ENCODE assay signal across 9 mouse cellular contexts in genomic region chr10:127332211-127332874, GRCm38 (mm10). TPM values are rescaled to one million over a fixed set of nuclear protein-coding genes. Genes with fewer than 3 reads are reported as not detected.
DNase-seq lines count a peak whose midpoint lies in the region; ATAC-seq and TF ChIP-seq lines count a peak whose summit lies in the region.
"Had no signal": no experiment of that assay in that cellular context is flagged by ENCODE, and none has a peak within 500 bp of the region (broad histone marks: within the 10 kb centered on the region; RNA-seq: fewer than 3 reads in every experiment).

No protein-coding gene starts in this region.

- H3K4me3 ChIP-seq in heart, postnatal 0 days (ENCODE audit: low read depth, low read length), result no peak overlapping the region
- no peak overlapping the region for H3K4me3 ChIP-seq in bone marrow, adult 2 months (replicated peaks; ENCODE audit: control insufficient read depth, low read depth, low read length)
- H3K4me3 ChIP-seq in hindbrain, embryonic 14.5 days (replicated peaks; ENCODE audit: low read length), result 0 out of 2 replicates have a peak overlapping the region, but pooled peaks have one; percentile 11
- H3K4me3 ChIP-seq in midbrain, embryonic 14.5 days (replicated peaks; ENCODE audit: low read depth, low read length), result peak overlapping the region; percentile 19
- H3K4me3 ChIP-seq: myocyte had no signal

- H3K4me1 ChIP-seq in heart, postnatal 0 days (ENCODE audit: control insufficient read depth, insufficient read depth), result no peaks in the 10 kb centered on the region
- no peaks in the 10 kb centered on the region for H3K4me1 ChIP-seq in bone marrow, adult 2 months (ENCODE audit: control insufficient read depth, insufficient read depth, low read length)
- no peaks in the 10 kb centered on the region for H3K4me1 ChIP-seq in hindbrain, embryonic 14.5 days (replicated peaks; ENCODE audit: control insufficient read depth, insufficient read depth, low read length)
- no peaks in the 10 kb centered on the region for H3K4me1 ChIP-seq in midbrain, embryonic 14.5 days (ENCODE audit: control insufficient read depth, insufficient read depth, low read length)

- peaks cover 37% of the 10 kb centered on the region for H3K27me3 ChIP-seq in heart, postnatal 0 days (ENCODE audit: control insufficient read depth, insufficient read depth, low read length)
- peaks cover 30% of the 10 kb centered on the region for H3K27me3 ChIP-seq in hindbrain, embryonic 14.5 days (ENCODE audit: control insufficient read depth, insufficient read depth, low read length)
- H3K27me3 ChIP-seq in midbrain, embryonic 14.5 days (ENCODE audit: control insufficient read depth, insufficient read depth, low read length), result peaks cover 19% of the 10 kb centered on the region

- no peak for DNase-seq in heart, postnatal 0 days (ENCODE audit: low spot score)
- no peak for DNase-seq in heart, adult 9 months (ENCODE audit: low spot score in 2 of 2)
- DNase-seq in hindbrain, embryonic 14.5 days (ENCODE audit: low spot score), result no peak
- peak; percentile 50 for DNase-seq in midbrain, embryonic 14.5 days
- DNase-seq in layer of hippocampus, adult 18-20 months (ENCODE audit: low spot score in 2 of 2), result no peak
- no peak for DNase-seq in right cerebral cortex, adult 18-20 months
- no peak for DNase-seq in adrenal gland, postnatal 36 days

- no peak for TF ChIP-seq EP300 in heart, postnatal 0 days (IDR thresholded peaks at IDR 0.05; ENCODE audit: low read depth)

- no peak overlapping the region for H3K4me2 ChIP-seq in heart, postnatal 0 days (ENCODE audit: low read depth, low read length)
- peak overlapping the region; percentile 42 for H3K4me2 ChIP-seq in hindbrain, embryonic 14.5 days (replicated peaks)
- peak overlapping the region; percentile 41 for H3K4me2 ChIP-seq in midbrain, embryonic 14.5 days (ENCODE audit: low read length)

- WGBS in heart, postnatal 0 days, result 35% methylated on average over 29 of the region's 31 CpGs
- WGBS in bone marrow, adult 2 months, result 46% methylated on average over 31 of the region's 31 CpGs
- 32% methylated on average over 31 of the region's 31 CpGs for WGBS in hindbrain, embryonic 14.5 days
- WGBS in midbrain, embryonic 14.5 days, result 22% methylated on average over 31 of the region's 31 CpGs

- peak; percentile 25; the same call in 1 of the 2 replicates for ATAC-seq in heart, postnatal 0 days (ENCODE audit: insufficient read depth, low read depth)
- no peak for ATAC-seq in hindbrain, embryonic 14.5 days (ENCODE audit: low FRiP score)
- no peak for ATAC-seq in midbrain, embryonic 14.5 days (ENCODE audit: low FRiP score, low TSS enrichment)

- H3K9me3 ChIP-seq in heart, postnatal 0 days (replicated peaks; ENCODE audit: control insufficient read depth, low read length), result no peaks in the 10 kb centered on the region
- H3K9me3 ChIP-seq in hindbrain, embryonic 14.5 days (ENCODE audit: control insufficient read depth, low read length), result no peaks in the 10 kb centered on the region
- no peaks in the 10 kb centered on the region for H3K9me3 ChIP-seq in midbrain, embryonic 14.5 days (ENCODE audit: control insufficient read depth, low read length)

- no peak for TF ChIP-seq CTCF in heart, postnatal 0 days (IDR thresholded peaks at IDR 0.05; ENCODE audit: low read depth)
- TF ChIP-seq CTCF in bone marrow, adult 2 months (IDR thresholded peaks at IDR 0.05; ENCODE audit: control insufficient read depth, insufficient read depth, low read length), result peak; percentile 16; the same call in 1 of the 2 replicates

- no peak overlapping the region for H3K27ac ChIP-seq in heart, postnatal 0 days (ENCODE audit: low read depth)
- no peak overlapping the region for H3K27ac ChIP-seq in bone marrow, adult 2 months (ENCODE audit: control insufficient read depth, insufficient read depth, low read depth, low read length, poor library complexity)
- H3K27ac ChIP-seq in hindbrain, embryonic 14.5 days, result no peak overlapping the region
- no peak overlapping the region for H3K27ac ChIP-seq in midbrain, embryonic 14.5 days (replicated peaks; ENCODE audit: low read depth, low read length)

- TF ChIP-seq POLR2A in bone marrow, adult 2 months (IDR thresholded peaks at IDR 0.05; ENCODE audit: borderline replicate concordance, control insufficient read depth, low read depth, low read length), result no peak

- no peak overlapping the region for H3K9ac ChIP-seq in heart, postnatal 0 days (replicated peaks; ENCODE audit: low read depth, low read length)
- peak overlapping the region; percentile 34 for H3K9ac ChIP-seq in hindbrain, embryonic 14.5 days
- no peak overlapping the region for H3K9ac ChIP-seq in midbrain, embryonic 14.5 days (replicated peaks; ENCODE audit: low read length)

- H3K36me3 ChIP-seq in heart, postnatal 0 days (replicated peaks; ENCODE audit: control insufficient read depth, insufficient read depth, low read length), result no peaks in the 10 kb centered on the region
- no peaks in the 10 kb centered on the region for H3K36me3 ChIP-seq in hindbrain, embryonic 14.5 days (replicated peaks; ENCODE audit: control insufficient read depth, insufficient read depth)
- H3K36me3 ChIP-seq in midbrain, embryonic 14.5 days (ENCODE audit: control insufficient read depth, insufficient read depth, low read length), result no peaks in the 10 kb centered on the region

RNA-seq across cellular contexts. Expression of gene Gli1, which starts 9.4 kb away (rescaled TPM):
- 1.1 TPM in 1 of 2 replicates, not detected in the other for total RNA-seq in heart, postnatal 0 days (2014; rRNA removed; ENCODE audit: low replicate concordance)
- 0.51 and 0.59 TPM in 2 replicates for polyA plus RNA-seq in heart, postnatal 0 days (2015; fragmentation: Nextera tagmentation; extraction: Ambion mirVana)
- 2.2 TPM in 1 of 2 replicates, not detected in the other for polyA plus RNA-seq in bone marrow, adult 2 months (2011; ENCODE audit: insufficient read depth, insufficient read length, low replicate concordance, missing spikeins)
- polyA plus RNA-seq in hindbrain, embryonic 14.5 days (2014; fragmentation: Nextera tagmentation; extraction: Ambion mirVana), result 1.3 and 1.6 TPM in 2 replicates
- polyA plus RNA-seq in midbrain, embryonic 14.5 days (2014; fragmentation: Nextera tagmentation; extraction: Ambion mirVana), result 0.92 and 1.2 TPM in 2 replicates
- 1 to 10 TPM; 1.5 to 2.0 TPM for total RNA-seq in layer of hippocampus, adult 18-20 months (2021)
- total RNA-seq in adrenal gland, postnatal 36 days (2021), result 1 to 10 TPM; 2.7 to 4.2 TPM

RNA-seq across cellular contexts. Expression of gene Arhgap9, which starts 10.6 kb away (rescaled TPM):
- total RNA-seq in heart, postnatal 0 days (2014; rRNA removed; ENCODE audit: low replicate concordance), result 0.73 and 0.97 TPM in 2 replicates
- polyA plus RNA-seq in heart, postnatal 0 days (2015; fragmentation: Nextera tagmentation; extraction: Ambion mirVana), result 1.4 and 1.8 TPM in 2 replicates
- 30.1 and 77.2 TPM in 2 replicates for polyA plus RNA-seq in bone marrow, adult 2 months (2011; ENCODE audit: insufficient read depth, insufficient read length, low replicate concordance, missing spikeins)
- polyA plus RNA-seq in hindbrain, embryonic 14.5 days (2014; fragmentation: Nextera tagmentation; extraction: Ambion mirVana), result 0.88 and 1.1 TPM in 2 replicates
- 0.18 and 1.1 TPM in 2 replicates for polyA plus RNA-seq in midbrain, embryonic 14.5 days (2014; fragmentation: Nextera tagmentation; extraction: Ambion mirVana)
- total RNA-seq in layer of hippocampus, adult 18-20 months (2021), result under 1 TPM; 0.84 to 0.92 TPM
- 1 to 10 TPM; 1.7 to 2.2 TPM for total RNA-seq in adrenal gland, postnatal 36 days (2021)

RNA-seq across cellular contexts. Expression of gene Mars, which starts 20.8 kb away (rescaled TPM):
- 48.9 and 68.9 TPM in 2 replicates for total RNA-seq in heart, postnatal 0 days (2014; rRNA removed; ENCODE audit: low replicate concordance)
- 62.4 and 64.6 TPM in 2 replicates for polyA plus RNA-seq in heart, postnatal 0 days (2015; fragmentation: Nextera tagmentation; extraction: Ambion mirVana)
- polyA plus RNA-seq in bone marrow, adult 2 months (2011; ENCODE audit: insufficient read depth, insufficient read length, low replicate concordance, missing spikeins), result 41.6 and 85.0 TPM in 2 replicates
- 113 and 124 TPM in 2 replicates for polyA plus RNA-seq in hindbrain, embryonic 14.5 days (2014; fragmentation: Nextera tagmentation; extraction: Ambion mirVana)
- polyA plus RNA-seq in midbrain, embryonic 14.5 days (2014; fragmentation: Nextera tagmentation; extraction: Ambion mirVana), result 109 and 122 TPM in 2 replicates
- 10 to 100 TPM; 55.2 to 57.5 TPM for total RNA-seq in layer of hippocampus, adult 18-20 months (2021)
- total RNA-seq in adrenal gland, postnatal 36 days (2021), result 100 to 1,000 TPM; 102 to 123 TPM

RNA-seq across cellular contexts. Expression of gene Inhbe, which starts 21.9 kb away (rescaled TPM):
- total RNA-seq in heart, postnatal 0 days (2014; rRNA removed; ENCODE audit: low replicate concordance), result not detected in 2 replicates
- polyA plus RNA-seq in heart, postnatal 0 days (2015; fragmentation: Nextera tagmentation; extraction: Ambion mirVana), result not detected in 2 replicates
- 0.27 TPM in 1 of 2 replicates, not detected in the other for polyA plus RNA-seq in bone marrow, adult 2 months (2011; ENCODE audit: insufficient read depth, insufficient read length, low replicate concordance, missing spikeins)
- 0.04 TPM in 1 of 2 replicates, not detected in the other for polyA plus RNA-seq in hindbrain, embryonic 14.5 days (2014; fragmentation: Nextera tagmentation; extraction: Ambion mirVana)
- polyA plus RNA-seq in midbrain, embryonic 14.5 days (2014; fragmentation: Nextera tagmentation; extraction: Ambion mirVana), result 0.04 TPM in 1 of 2 replicates, not detected in the other
- total RNA-seq in layer of hippocampus, adult 18-20 months (2021), result not detected
- total RNA-seq in adrenal gland, postnatal 36 days (2021), result not detected

RNA-seq across cellular contexts. Expression of gene Inhbc, which starts 37.9 kb away (rescaled TPM):
- not detected in 2 replicates for total RNA-seq in heart, postnatal 0 days (2014; rRNA removed; ENCODE audit: low replicate concordance)
- polyA plus RNA-seq in heart, postnatal 0 days (2015; fragmentation: Nextera tagmentation; extraction: Ambion mirVana), result not detected in 2 replicates
- polyA plus RNA-seq in bone marrow, adult 2 months (2011; ENCODE audit: insufficient read depth, insufficient read length, low replicate concordance, missing spikeins), result 0.52 TPM in 1 of 2 replicates, not detected in the other
- polyA plus RNA-seq in hindbrain, embryonic 14.5 days (2014; fragmentation: Nextera tagmentation; extraction: Ambion mirVana), result not detected in 2 replicates
- polyA plus RNA-seq in midbrain, embryonic 14.5 days (2014; fragmentation: Nextera tagmentation; extraction: Ambion mirVana), result not detected in 2 replicates
- total RNA-seq in layer of hippocampus, adult 18-20 months (2021), result not detected
- total RNA-seq in adrenal gland, postnatal 36 days (2021), result not detected
- polyA plus RNA-seq: myocyte had no signal

Comparison
In these comparisons a context has a peak if more than half of its experiments do, and no peak if none do; other contexts are left out.
1. H3K4me3 ChIP-seq: peak in hindbrain, embryonic 14.5 days (single experiment) and midbrain, embryonic 14.5 days (single experiment); none in heart, postnatal 0 days (single experiment) and bone marrow, adult 2 months (single experiment).
2. RNA of gene Arhgap9, which starts 10.6 kb away (polyA plus RNA-seq): 30.1 to 77.2 TPM in bone marrow, adult 2 months; 1.4 to 1.8 TPM in heart, postnatal 0 days, 0.18 to 1.1 TPM in midbrain, embryonic 14.5 days and 0.88 to 1.1 TPM in hindbrain, embryonic 14.5 days; every median in the first group is over 10 times any median in the second.